Mouse (Mus musculus): Measurements from ENCODE around the gene Ccdc152. TPM values are rescaled to one million over a fixed set of nuclear protein-coding genes. Genes with fewer than 3 reads are reported as not detected.
A peak's percentile ranks its signal among the peaks of the same experiment; 100 is the strongest.

Ccdc152 gene
- total and polyA plus RNA-seq, 3 experiments: 0.39 TPM; not detected in 2

DNA sequence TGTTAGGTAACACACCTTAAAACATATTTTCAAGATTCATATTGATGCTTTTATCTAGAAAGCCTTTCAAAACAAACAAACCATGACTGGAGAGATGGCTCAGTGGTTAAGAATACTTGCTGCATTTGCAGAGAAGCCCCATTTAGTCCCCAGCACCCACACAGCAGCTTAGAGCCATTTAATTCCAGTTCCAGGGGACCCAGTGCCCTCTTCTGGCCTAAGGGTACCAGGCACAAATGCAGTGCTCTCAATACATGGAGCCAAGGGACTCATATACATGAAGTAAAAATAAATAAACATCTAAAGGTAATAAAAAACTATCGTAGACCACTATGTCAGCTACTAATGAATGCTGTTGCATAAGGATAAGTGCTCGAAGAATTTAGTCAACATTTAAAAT, 25.9 kb downstream of the Ccdc152 start:
- Histone ChIP-seq H3K4me3 (no peak overlapping the region), H3K36me3 (ENCODE audit: control insufficient read depth, insufficient read depth, low read length) (peaks cover 46% of the 10 kb centered on the region), H3K27me3 (ENCODE audit: control insufficient read depth, insufficient read depth, low read length) (no peaks in the 10 kb centered on the region), H3K27ac (no peak overlapping the region), H3K4me1 (ENCODE audit: control insufficient read depth, insufficient read depth, low read length) (peaks cover 7% of the 10 kb centered on the region), H3K79me2 (replicated peaks; ENCODE audit: control insufficient read depth, insufficient read depth, low read length) (peaks cover 1% of the 10 kb centered on the region; the same call in 1 of the 2 replicates), H3K9ac (ENCODE audit: low read depth, low read length) (no peak overlapping the region)
- intact Hi-C loops (cut with DNase I): no loop called here
- DNase-seq: no peak
- TF ChIP-seq POLR2A (IDR thresholded peaks at IDR 0.05; ENCODE audit: insufficient read depth, low read depth, low read length) (no peak), EP300 (IDR thresholded peaks at IDR 0.05; ENCODE audit: insufficient read depth, low read depth, low read length) (no peak), CTCF (IDR thresholded peaks at IDR 0.05) (peak; percentile 68)
- WGBS: 92% methylated on average over 2 of the region's 2 CpGs

DNA sequence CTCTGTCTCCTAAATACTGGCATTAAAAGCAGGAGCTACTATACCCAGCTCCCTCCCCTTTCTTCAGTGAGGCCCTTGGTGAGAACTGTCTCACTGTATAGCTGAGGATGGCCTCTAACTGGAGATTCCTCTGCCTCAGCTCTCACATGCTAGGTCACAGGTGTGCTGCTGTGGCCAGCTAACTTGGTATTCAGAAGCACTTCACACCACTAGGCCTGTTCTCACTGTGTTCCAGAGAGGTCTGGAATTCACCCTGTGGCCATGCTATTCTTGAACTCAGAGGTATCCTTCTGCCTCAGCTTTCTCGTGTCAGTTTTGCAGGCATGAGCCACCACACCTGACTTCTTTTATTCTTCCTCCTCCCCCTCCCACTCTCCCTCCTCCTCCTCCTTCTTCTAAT, 30.1 kb downstream of the Ccdc152 start:
- Histone ChIP-seq H3K36me3 (ENCODE audit: control insufficient read depth, insufficient read depth, low read length) (peaks cover 38% of the 10 kb centered on the region), H3K79me2 (replicated peaks; ENCODE audit: control insufficient read depth, insufficient read depth, low read length) (peaks cover 1% of the 10 kb centered on the region; the same call in 1 of the 2 replicates), H3K9ac (ENCODE audit: low read depth, low read length) (no peak overlapping the region), H3K4me1 (ENCODE audit: control insufficient read depth, insufficient read depth, low read length) (peaks cover 12% of the 10 kb centered on the region), H3K27me3 (ENCODE audit: control insufficient read depth, insufficient read depth, low read length) (no peaks in the 10 kb centered on the region), H3K27ac (peak overlapping the region; percentile 19; the same call in 1 of the 2 replicates), H3K4me3 (peak overlapping the region; percentile 62)
- TF ChIP-seq POLR2A (IDR thresholded peaks at IDR 0.05; ENCODE audit: insufficient read depth, low read depth, low read length): no peak
- no peak for TF ChIP-seq CTCF (IDR thresholded peaks at IDR 0.05)
- no peak for TF ChIP-seq EP300 (IDR thresholded peaks at IDR 0.05; ENCODE audit: insufficient read depth, low read depth, low read length)
- no peak for DNase-seq
- 67% methylated on average over 1 of the region's 1 CpGs for WGBS
- intact Hi-C loops (cut with DNase I): no loop called here

DNA sequence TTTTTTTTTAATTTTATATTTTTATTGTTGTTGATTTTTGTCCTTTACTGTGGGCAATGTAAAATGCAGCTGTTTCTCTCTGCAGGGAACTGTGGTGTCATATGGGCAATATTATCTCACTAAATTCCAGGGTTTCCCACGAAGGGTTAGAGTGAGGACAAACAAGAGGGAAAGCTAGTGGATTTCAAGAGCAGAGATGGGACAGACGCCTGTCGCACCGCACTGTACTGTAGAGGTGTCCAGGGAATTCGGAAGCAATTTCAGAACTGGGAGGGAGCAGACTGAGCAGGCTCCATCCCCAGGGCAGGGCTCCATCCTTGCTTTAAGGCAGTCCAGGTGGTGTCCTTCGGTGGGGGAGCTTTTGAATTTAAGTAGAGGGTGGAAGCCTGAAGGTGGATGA, 32.1 kb downstream of the Ccdc152 start:
- DNase-seq: peak; percentile 53 to 61
- peaks cover 1% of the 10 kb centered on the region; the same call in 1 of the 2 replicates for H3K79me2 ChIP-seq (replicated peaks; ENCODE audit: control insufficient read depth, insufficient read depth, low read length)
- no peaks in the 10 kb centered on the region for H3K27me3 ChIP-seq (ENCODE audit: control insufficient read depth, insufficient read depth, low read length)
- peaks cover 12% of the 10 kb centered on the region for H3K4me1 ChIP-seq (ENCODE audit: control insufficient read depth, insufficient read depth, low read length)
- H3K27ac ChIP-seq: peak overlapping the region; percentile 97
- TF ChIP-seq POLR2A (IDR thresholded peaks at IDR 0.05; ENCODE audit: insufficient read depth, low read depth, low read length): no peak
- TF ChIP-seq EP300 (IDR thresholded peaks at IDR 0.05; ENCODE audit: insufficient read depth, low read depth, low read length): peak; percentile 45; the same call in 1 of the 2 replicates
- H3K9ac ChIP-seq (ENCODE audit: low read depth, low read length): peak overlapping the region; percentile 74
- H3K4me3 ChIP-seq: peak overlapping the region; percentile 62
- peaks cover 27% of the 10 kb centered on the region for H3K36me3 ChIP-seq (ENCODE audit: control insufficient read depth, insufficient read depth, low read length)
- 3% methylated on average over 6 of the region's 6 CpGs for WGBS
- intact Hi-C loops (cut with DNase I): loop anchor here (1.0 kb wide), 1 partner anchor 43 kb away; no protein-coding TSS in a partner anchor

DNA sequence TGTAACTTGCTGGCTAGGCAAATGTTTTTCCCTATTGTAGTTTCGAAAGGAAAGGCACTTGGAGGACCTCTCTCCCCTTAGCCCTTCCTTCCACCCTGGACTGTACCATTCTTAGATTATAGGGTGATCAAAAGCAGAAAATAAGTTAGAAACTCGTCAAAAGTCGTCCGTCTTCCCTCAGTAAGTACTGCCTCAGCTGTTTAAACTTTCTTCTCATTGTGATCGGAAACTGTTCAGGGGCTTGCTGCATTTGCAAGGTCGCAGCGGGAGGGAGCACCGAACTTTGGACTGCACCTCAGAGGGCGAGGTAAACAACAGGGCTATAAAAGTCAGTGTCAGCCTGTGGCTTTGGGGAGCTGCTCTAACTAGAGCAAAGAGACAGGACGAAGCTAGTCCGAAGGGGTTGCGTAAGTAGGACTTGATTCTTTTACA, 32.7 kb downstream of the Ccdc152 start:
- Histone ChIP-seq H3K36me3 (ENCODE audit: control insufficient read depth, insufficient read depth, low read length) (peaks cover 22% of the 10 kb centered on the region), H3K4me1 (ENCODE audit: control insufficient read depth, insufficient read depth, low read length) (peaks cover 12% of the 10 kb centered on the region), H3K4me3 (peak overlapping the region; percentile 62), H3K9ac (ENCODE audit: low read depth, low read length) (peak overlapping the region; percentile 85), H3K27me3 (ENCODE audit: control insufficient read depth, insufficient read depth, low read length) (no peaks in the 10 kb centered on the region), H3K79me2 (replicated peaks; ENCODE audit: control insufficient read depth, insufficient read depth, low read length) (peaks cover 1% of the 10 kb centered on the region; the same call in 1 of the 2 replicates), H3K27ac (peak overlapping the region; percentile 97)
- WGBS: under 1% methylated on average over 12 of the region's 12 CpGs
- DNase-seq: peak; percentile 90 to 91
- TF ChIP-seq EP300 (IDR thresholded peaks at IDR 0.05; ENCODE audit: insufficient read depth, low read depth, low read length) (peak; percentile 98), CTCF (IDR thresholded peaks at IDR 0.05) (no peak), POLR2A (IDR thresholded peaks at IDR 0.05; ENCODE audit: insufficient read depth, low read depth, low read length) (peak; percentile 100)
- intact Hi-C loops (cut with DNase I): loop anchor here (1.0 kb wide), 2 partner anchors 19 to 42 kb away; no protein-coding TSS in a partner anchor

DNA sequence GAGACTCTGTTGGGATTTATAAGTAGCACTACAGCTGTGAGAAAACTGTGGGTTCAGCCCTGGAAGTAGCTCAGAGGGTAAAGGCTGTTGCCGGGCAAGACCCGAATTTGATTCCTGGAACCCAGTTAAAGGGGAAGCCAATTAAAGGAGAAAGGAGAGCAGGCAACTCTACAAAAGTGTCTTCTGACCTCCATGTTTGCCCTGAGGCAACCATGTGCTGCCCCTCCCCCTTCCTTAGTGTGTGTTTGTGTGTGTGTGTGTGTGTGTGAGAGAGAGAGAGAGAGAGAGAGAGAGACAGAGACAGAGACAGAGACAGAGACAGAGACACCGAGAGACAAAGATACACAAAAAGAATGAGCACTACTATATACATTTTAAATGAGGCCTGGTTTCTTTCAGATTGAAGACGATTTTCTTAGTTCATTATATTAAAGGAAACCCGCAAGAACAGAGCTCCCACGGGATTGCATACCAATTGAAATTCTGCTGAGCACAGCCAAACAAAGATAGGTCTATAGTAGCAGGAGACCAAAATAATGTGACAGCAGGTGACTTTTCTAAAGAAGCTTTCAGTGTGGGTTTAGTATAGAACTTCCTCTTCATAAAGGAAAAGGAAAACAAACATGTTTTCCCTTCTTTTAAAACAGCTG, 33.2 kb downstream of the Ccdc152 start:
- intact Hi-C loops (cut with DNase I): loop anchor here (1.0 kb wide), 1 partner anchor 19 kb away; no protein-coding TSS in a partner anchor
- no peak overlapping the region for H3K9ac ChIP-seq (ENCODE audit: low read depth, low read length)

DNA sequence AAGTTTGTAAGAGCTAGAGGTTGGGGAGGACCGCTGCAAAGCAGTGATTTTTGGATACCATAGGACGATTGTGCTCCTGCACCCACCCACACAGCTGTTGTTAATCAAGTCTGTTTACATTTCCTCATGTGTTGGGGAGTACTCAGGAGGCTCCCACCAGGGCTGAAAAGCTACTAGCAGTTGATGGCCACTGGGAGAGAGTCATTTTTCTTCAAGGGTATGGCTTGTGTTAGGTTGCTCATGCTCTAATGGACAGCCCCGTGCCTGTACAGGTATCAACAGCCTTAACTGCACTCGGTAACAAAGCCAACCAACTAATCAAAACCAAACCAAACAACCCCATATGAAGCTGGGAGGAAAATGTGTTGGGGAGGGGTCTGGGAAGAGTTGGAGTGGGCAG, 33.8 kb downstream of the Ccdc152 start:
- peak overlapping the region; percentile 97 for H3K27ac ChIP-seq
- WGBS: 73% methylated on average over 4 of the region's 4 CpGs

More for the DNA sequence above, 33.2 kb downstream of the Ccdc152 start:
- DNase-seq: peak in 1 of 2 experiments; percentile 44
- Histone ChIP-seq H3K4me1 (ENCODE audit: control insufficient read depth, insufficient read depth, low read length) (peaks cover 12% of the 10 kb centered on the region), H3K27me3 (ENCODE audit: control insufficient read depth, insufficient read depth, low read length) (no peaks in the 10 kb centered on the region), H3K4me3 (peak overlapping the region; percentile 62), H3K27ac (peak overlapping the region; percentile 97), H3K79me2 (replicated peaks; ENCODE audit: control insufficient read depth, insufficient read depth, low read length) (peaks cover 1% of the 10 kb centered on the region; the same call in 1 of the 2 replicates), H3K36me3 (ENCODE audit: control insufficient read depth, insufficient read depth, low read length) (peaks cover 18% of the 10 kb centered on the region)
- TF ChIP-seq POLR2A (IDR thresholded peaks at IDR 0.05; ENCODE audit: insufficient read depth, low read depth, low read length) (no peak), EP300 (IDR thresholded peaks at IDR 0.05; ENCODE audit: insufficient read depth, low read depth, low read length) (no peak), CTCF (IDR thresholded peaks at IDR 0.05) (no peak)
- 22% methylated on average over 6 of the region's 6 CpGs for WGBS

More for the DNA sequence above, 33.8 kb downstream of the Ccdc152 start:
- Histone ChIP-seq H3K27me3 (ENCODE audit: control insufficient read depth, insufficient read depth, low read length) (no peaks in the 10 kb centered on the region), H3K4me1 (ENCODE audit: control insufficient read depth, insufficient read depth, low read length) (peaks cover 12% of the 10 kb centered on the region), H3K4me3 (no peak overlapping the region), H3K9ac (ENCODE audit: low read depth, low read length) (no peak overlapping the region), H3K36me3 (ENCODE audit: control insufficient read depth, insufficient read depth, low read length) (peaks cover 12% of the 10 kb centered on the region), H3K79me2 (replicated peaks; ENCODE audit: control insufficient read depth, insufficient read depth, low read length) (peaks cover 1% of the 10 kb centered on the region; the same call in 1 of the 2 replicates)
- DNase-seq: no peak
- TF ChIP-seq CTCF (IDR thresholded peaks at IDR 0.05) (no peak), POLR2A (IDR thresholded peaks at IDR 0.05; ENCODE audit: insufficient read depth, low read depth, low read length) (no peak), EP300 (IDR thresholded peaks at IDR 0.05; ENCODE audit: insufficient read depth, low read depth, low read length) (no peak)
- intact Hi-C loops (cut with DNase I): no loop called here
